Mouse (Mus musculus) midbrain, embryonic 10.5 days (tissue): ENCODE results near the gene Rnf217. TPM values are rescaled to one million over a fixed set of nuclear protein-coding genes. Genes with fewer than 3 reads are reported as not detected.

Experiments used
- DNase-seq: peaks from one replicate; pipeline ENCODE4 v3.0.0-alpha.2; 2017; ENCODE audit warnings: low spot score
- H3K27ac ChIP-seq: fragments of 300-500 bp; sonication (generic); replicated peaks from 2 replicates; pipeline ENCODE4 v1.5.1; 2016; ENCODE audit warnings: mild to moderate bottlenecking
- H3K27me3 ChIP-seq: fragments of 300-500 bp; sonication (generic); 2 replicates; pipeline ENCODE4 v1.6.1; 2016; ENCODE audit warnings: low read depth, mild to moderate bottlenecking; ENCODE audit not compliant: poor library complexity, severe bottlenecking
- H3K36me3 ChIP-seq: fragments of 300-500 bp; sonication (generic); 2 replicates; pipeline ENCODE4 v1.6.1; 2016; ENCODE audit warnings: mild to moderate bottlenecking, moderate library complexity
- H3K4me1 ChIP-seq: fragments of 300-500 bp; sonication (generic); 2 replicates; pipeline ENCODE4 v1.6.1; 2016
- H3K4me3 ChIP-seq: fragments of 300-500 bp; sonication (generic); 2 replicates; pipeline ENCODE4 v1.5.1; 2016; ENCODE audit warnings: mild to moderate bottlenecking, moderate library complexity
- H3K9me3 ChIP-seq: fragments of 300-500 bp; sonication (generic); replicated peaks from 2 replicates; pipeline ENCODE4 v1.6.1; 2016; ENCODE audit warnings: mild to moderate bottlenecking
- WGBS: fragments of 180-500 bp; shearing (Covaris S2); methylation state at CpG from one replicate; pipeline ENCODE4 v1.1.7; 2016; 5-methylcytosine and 5-hydroxymethylcytosine counted together
- polyA plus RNA-seq: library from polyadenylated mRNA; unstranded; fragments of >200 nt; fragmentation: Nextera tagmentation; extraction: Ambion mirVana; gene quantifications from 2 replicates; pipeline ENCODE4 v1.2.1, GENCODE M21; 2016

Gene Rnf217
- polyA plus RNA-seq, 1 experiment from 2014 or later = 0.78 TPM

DNA sequence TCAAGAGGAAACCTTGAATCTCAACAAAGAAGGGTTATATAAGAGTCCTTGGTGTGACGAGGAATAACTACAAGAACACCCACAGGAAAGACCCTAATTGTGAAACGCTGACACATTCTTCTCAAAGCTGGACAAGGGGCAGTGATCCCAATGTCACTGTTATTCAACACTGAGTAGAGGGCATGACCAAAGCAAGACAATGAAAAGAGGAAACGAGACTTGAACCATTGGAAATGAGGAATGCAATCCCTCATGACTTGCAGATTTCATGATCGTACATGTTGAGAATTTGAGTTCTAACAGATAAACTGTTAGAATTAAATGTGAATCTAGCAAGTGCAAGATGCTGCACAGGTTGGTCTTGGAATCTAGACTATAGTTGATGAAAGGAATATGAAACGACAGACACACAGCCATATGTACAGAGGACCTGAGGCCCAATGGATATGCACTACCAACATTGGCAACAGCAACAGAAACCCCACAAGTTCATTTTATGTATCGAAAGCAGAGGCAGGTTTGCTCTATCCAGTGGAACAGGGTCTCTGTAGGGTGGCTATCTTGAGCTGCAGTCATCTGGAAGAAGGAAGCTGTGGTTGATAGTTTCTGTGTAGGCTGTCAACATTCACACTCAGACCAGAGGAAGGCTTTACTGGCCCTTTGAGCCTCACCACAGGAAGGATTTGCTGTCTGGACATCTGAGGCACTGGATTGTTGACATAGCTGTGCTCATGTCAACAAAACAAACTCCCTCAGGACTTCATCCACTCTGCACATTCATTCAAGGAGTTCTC is 64.6 kb downstream of the Rnf217 start:
- 86% methylated on average over 6 of the region's 6 CpGs for WGBS
- H3K9me3 ChIP-seq = no peaks in the 10 kb centered on the region
- H3K4me1 ChIP-seq = no peaks in the 10 kb centered on the region
- H3K4me3 ChIP-seq = no peak overlapping the region
- H3K36me3 ChIP-seq = no peaks in the 10 kb centered on the region
- no peaks in the 10 kb centered on the region for H3K27me3 ChIP-seq
- no peak overlapping the region for H3K27ac ChIP-seq
- DNase-seq = no peak

GRCm38 (mm10) chr10:31540518-31540917 is 68.5 kb downstream of the Rnf217 start:
- WGBS = 90% methylated on average over 4 of the region's 4 CpGs

DNA sequence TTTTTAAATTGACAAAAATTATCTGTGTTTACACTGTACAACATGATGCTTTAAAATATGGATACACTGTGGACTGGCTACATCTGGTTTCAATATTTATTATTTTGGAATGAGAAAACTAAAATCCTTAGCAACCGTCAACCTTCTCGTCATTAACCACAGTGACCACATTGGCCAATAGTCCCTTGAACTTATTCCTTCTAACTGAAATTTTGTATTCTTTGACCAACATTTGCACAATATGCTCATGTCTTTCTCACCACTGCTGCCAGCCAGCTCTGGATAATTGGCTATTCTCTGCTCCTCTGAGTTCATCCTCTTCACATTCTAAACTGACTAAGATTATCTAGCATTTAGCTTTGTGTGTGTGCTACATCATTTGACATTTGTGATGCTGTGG is 69.6 kb downstream of the Rnf217 start:
- DNase-seq = no peak
- 88% methylated on average over 2 of the region's 2 CpGs for WGBS
- H3K9me3 ChIP-seq = no peaks in the 10 kb centered on the region

More at GRCm38 (mm10) chr10:31540518-31540917, 68.5 kb downstream of the Rnf217 start:
- Histone ChIP-seq H3K36me3 (no peaks in the 10 kb centered on the region), H3K9me3 (no peaks in the 10 kb centered on the region), H3K4me3 (no peak overlapping the region), H3K4me1 (no peaks in the 10 kb centered on the region), H3K27ac (no peak overlapping the region), H3K27me3 (no peaks in the 10 kb centered on the region)
- no peak for DNase-seq

DNA sequence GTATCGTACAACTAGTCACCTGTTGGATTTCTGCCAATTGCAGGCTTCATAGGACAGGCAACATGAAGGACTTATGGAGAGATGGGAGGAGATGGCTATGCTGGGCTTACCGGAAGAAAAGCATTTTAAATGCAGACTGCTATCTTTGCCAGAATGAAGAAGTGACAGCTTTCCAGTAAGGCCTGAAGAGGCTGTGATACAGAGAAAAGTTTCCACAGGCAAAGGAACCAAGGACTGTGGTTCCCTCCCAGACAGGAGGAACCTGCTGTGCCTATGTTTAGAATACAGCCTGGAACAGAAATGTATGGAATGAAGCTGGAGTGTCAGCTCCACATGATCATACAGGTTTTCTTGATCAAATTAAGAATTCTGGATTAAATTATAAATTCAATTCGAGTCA is 70.3 kb downstream of the Rnf217 start:
- H3K27me3 ChIP-seq = no peaks in the 10 kb centered on the region
- H3K27ac ChIP-seq = no peak overlapping the region
- H3K9me3 ChIP-seq = no peaks in the 10 kb centered on the region
- no peak for DNase-seq
- no peak overlapping the region for H3K4me3 ChIP-seq
- H3K4me1 ChIP-seq = no peaks in the 10 kb centered on the region
- whole genome bisulfite sequencing = 86% methylated on average over 3 of the region's 3 CpGs
- H3K36me3 ChIP-seq = no peaks in the 10 kb centered on the region

More for the DNA sequence above, 69.6 kb downstream of the Rnf217 start:
- H3K27ac ChIP-seq = no peak overlapping the region
- H3K27me3 ChIP-seq = no peaks in the 10 kb centered on the region
- no peak overlapping the region for H3K4me3 ChIP-seq
- no peaks in the 10 kb centered on the region for H3K36me3 ChIP-seq
- no peaks in the 10 kb centered on the region for H3K4me1 ChIP-seq

DNA sequence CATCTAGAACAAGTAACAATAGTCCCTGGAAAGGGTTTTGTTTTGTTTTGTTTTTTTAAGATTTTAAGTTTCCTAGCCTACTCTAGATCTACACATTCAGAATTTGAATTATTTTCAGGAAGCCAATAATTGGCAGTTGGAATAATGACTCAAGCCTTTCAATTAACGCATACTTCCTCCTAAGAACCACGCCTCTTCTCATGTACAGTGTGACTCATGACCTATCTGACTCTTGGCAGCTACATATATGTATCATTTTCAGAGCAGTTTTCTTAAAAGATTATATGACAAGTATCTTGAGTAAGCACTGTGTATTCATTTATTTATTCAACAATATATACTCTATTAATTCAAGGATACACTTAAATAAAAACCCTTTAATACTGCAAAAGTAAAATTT is 70.7 kb downstream of the Rnf217 start:
- H3K27ac ChIP-seq = no peak overlapping the region
- no peaks in the 10 kb centered on the region for H3K27me3 ChIP-seq
- no peaks in the 10 kb centered on the region for H3K4me1 ChIP-seq
- H3K36me3 ChIP-seq = no peaks in the 10 kb centered on the region
- 94% methylated on average over 2 of the region's 2 CpGs for WGBS
- H3K9me3 ChIP-seq = no peaks in the 10 kb centered on the region
- no peak for DNase-seq
- H3K4me3 ChIP-seq = no peak overlapping the region

GRCm38 (mm10) chr10:31537213-31537612 is 71.8 kb downstream of the Rnf217 start:
- Histone ChIP-seq H3K36me3 (no peaks in the 10 kb centered on the region), H3K4me1 (no peaks in the 10 kb centered on the region), H3K4me3 (no peak overlapping the region), H3K27ac (no peak overlapping the region), H3K27me3 (no peaks in the 10 kb centered on the region), H3K9me3 (no peaks in the 10 kb centered on the region)
- WGBS = 78% methylated on average over 3 of the region's 3 CpGs
- no peak for DNase-seq

GRCm38 (mm10) chr10:31535046-31535445 is 73.9 kb downstream of the Rnf217 start:
- WGBS = 90% methylated on average over 2 of the region's 2 CpGs
- Histone ChIP-seq H3K9me3 (no peaks in the 10 kb centered on the region), H3K36me3 (no peaks in the 10 kb centered on the region), H3K4me3 (no peak overlapping the region), H3K27ac (no peak overlapping the region), H3K27me3 (no peaks in the 10 kb centered on the region), H3K4me1 (no peaks in the 10 kb centered on the region)
- DNase-seq = no peak

DNA sequence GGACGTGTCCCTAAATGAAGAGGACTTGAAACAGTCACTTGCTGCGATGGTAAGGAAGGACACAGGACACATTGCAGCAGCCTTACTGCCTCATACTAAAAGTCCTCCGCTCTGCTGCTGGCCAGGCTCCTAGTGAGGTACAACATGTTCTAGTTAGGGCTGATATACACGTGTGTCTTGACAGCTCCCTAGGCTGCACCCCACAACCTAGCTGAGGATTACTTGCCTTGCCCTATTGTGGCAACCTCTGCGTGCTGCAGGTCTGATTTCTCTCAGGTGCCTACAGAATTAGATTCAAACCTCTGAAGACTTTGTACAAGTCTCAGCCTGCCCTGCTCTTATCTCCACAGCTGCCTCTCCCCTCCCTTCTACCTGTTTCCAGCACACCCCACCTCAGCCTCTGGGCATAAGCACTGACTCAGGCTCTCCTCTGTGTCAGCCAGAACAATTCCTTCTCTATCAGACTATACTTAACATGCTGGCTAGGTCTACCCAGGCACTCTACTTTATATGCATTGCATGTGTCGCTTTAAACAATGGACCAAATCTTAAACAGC is 75.6 kb downstream of the Rnf217 start:
- peaks cover 6% of the 10 kb centered on the region for H3K4me1 ChIP-seq
- no peak overlapping the region for H3K27ac ChIP-seq
- DNase-seq = no peak
- H3K4me3 ChIP-seq = no peak overlapping the region
- H3K36me3 ChIP-seq = no peaks in the 10 kb centered on the region
- WGBS = 91% methylated on average over 6 of the region's 6 CpGs
- no peaks in the 10 kb centered on the region for H3K27me3 ChIP-seq
- H3K9me3 ChIP-seq = no peaks in the 10 kb centered on the region

DNA sequence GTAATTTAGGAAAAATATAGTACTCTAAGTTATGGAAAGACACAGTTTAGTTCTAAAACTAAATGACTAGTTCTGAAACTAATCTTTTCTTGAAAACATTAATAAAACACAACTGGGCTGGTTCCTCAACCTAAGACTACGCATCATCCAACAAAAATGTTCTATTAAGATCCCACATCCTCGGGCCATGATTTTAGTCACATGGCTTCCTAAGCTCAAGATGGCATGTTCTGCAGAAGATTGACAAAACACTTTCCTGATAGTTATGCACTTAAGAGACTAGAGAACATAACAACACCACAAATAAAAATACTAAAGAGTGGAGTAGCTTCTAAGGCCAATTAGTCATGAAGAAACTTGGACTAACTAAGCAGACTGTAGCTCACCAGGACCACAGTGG is 76.2 kb downstream of the Rnf217 start:
- no peak overlapping the region for H3K4me3 ChIP-seq
- H3K36me3 ChIP-seq = no peaks in the 10 kb centered on the region
- no peak overlapping the region for H3K27ac ChIP-seq
- no peaks in the 10 kb centered on the region for H3K9me3 ChIP-seq
- no peak for DNase-seq
- H3K27me3 ChIP-seq = no peaks in the 10 kb centered on the region
- peaks cover 8% of the 10 kb centered on the region for H3K4me1 ChIP-seq
- 96% methylated on average over 2 of the region's 2 CpGs for WGBS

- Histone ChIP-seq H3K9me3 (no peaks in the 10 kb centered on the region), H3K27ac (no peak overlapping the region), H3K36me3 (peaks cover 6% of the 10 kb centered on the region; the same call in 1 of the 2 replicates), H3K4me1 (peaks cover 8% of the 10 kb centered on the region), H3K27me3 (no peaks in the 10 kb centered on the region), H3K4me3 (no peak overlapping the region)
- DNase-seq = no peak
- 46% methylated on average over 6 of the region's 6 CpGs for WGBS
These were observed 80.5 kb downstream of the Rnf217 start for GRCm38 (mm10) chr10:31528297-31528984.

- Histone ChIP-seq H3K4me1 (peaks cover 8% of the 10 kb centered on the region), H3K27ac (no peak overlapping the region), H3K9me3 (no peaks in the 10 kb centered on the region), H3K27me3 (no peaks in the 10 kb centered on the region), H3K36me3 (peaks cover 6% of the 10 kb centered on the region; the same call in 1 of the 2 replicates), H3K4me3 (no peak overlapping the region)
- 86% methylated on average over 3 of the region's 3 CpGs for WGBS
- no peak for DNase-seq
These were observed 83.3 kb downstream of the Rnf217 start for GRCm38 (mm10) chr10:31525705-31526104.

GRCm38 (mm10) chr10:31519420-31519819 is 89.6 kb downstream of the Rnf217 start:
- Histone ChIP-seq H3K27ac (no peak overlapping the region), H3K9me3 (no peaks in the 10 kb centered on the region), H3K4me3 (no peak overlapping the region), H3K27me3 (no peaks in the 10 kb centered on the region), H3K4me1 (no peaks in the 10 kb centered on the region), H3K36me3 (0 out of 2 replicates have a peak, but pooled peaks cover 2% of the 10 kb centered on the region)
- no peak for DNase-seq
- WGBS = 73% methylated on average over 1 of the region's 1 CpGs

DNA sequence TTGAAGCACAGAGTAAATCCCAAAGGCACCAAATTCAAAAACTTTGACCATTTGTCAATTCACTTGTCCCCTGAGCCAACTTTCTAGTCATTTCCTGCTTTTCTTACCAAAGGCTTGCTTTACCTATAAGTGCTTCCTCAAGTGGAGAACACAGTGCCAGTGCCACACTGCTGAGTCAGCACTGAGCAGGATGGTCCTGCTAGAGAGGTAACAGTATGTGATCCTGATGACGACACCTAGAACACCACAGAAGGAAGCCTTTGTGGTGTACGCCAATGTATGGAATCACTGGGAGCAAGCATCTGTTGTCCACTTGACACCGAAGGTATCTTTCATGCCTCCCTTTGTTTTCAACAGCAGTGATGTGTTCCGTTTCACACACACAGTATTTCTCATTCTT is 90.8 kb downstream of the Rnf217 start:
- H3K36me3 ChIP-seq = 0 out of 2 replicates have a peak, but pooled peaks cover 2% of the 10 kb centered on the region
- WGBS = 96% methylated on average over 4 of the region's 4 CpGs
- no peak for DNase-seq
- H3K4me3 ChIP-seq = no peak overlapping the region
- no peaks in the 10 kb centered on the region for H3K9me3 ChIP-seq
- no peak overlapping the region for H3K27ac ChIP-seq
- H3K27me3 ChIP-seq = no peaks in the 10 kb centered on the region
- no peaks in the 10 kb centered on the region for H3K4me1 ChIP-seq
